ENCODE assay signal across 1 mouse cellular context in the genomic region with DNA sequence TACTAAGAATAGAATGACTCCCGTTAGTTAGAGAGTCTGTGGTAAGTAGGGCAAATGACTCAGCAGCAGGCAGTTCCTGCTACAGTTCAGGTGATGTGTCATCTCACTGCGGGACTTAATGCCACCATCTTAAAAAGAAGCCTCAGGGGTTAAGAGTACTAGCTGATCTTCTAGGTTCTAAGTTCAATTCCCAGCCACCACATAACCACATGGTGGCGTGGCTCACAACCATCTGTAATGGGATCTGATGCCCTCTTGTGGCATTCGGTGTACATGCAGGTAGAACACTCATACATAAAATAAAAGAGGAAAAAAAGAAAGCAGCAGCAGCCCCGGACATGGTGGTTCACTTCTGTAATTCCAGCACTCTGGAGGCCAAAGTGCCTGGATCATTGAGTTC.
TF ChIP-seq lines count a peak whose summit lies in the region.

No protein-coding gene starts in this region.

TF ChIP-seq in MEL, 35 proteins besides CTCF, POLR2A, EP300 and RAD21 (continued from another document):
- TF ChIP-seq USF2 (IDR thresholded peaks at IDR 0.05; ENCODE audit: borderline replicate concordance in 1 of 2, insufficient read depth in 1 of 2, low read depth in 1 of 2, low read length in 2 of 2) (no peak), ZC3H11A (IDR thresholded peaks at IDR 0.05; ENCODE audit: low read depth, low read length) (peak; percentile 10; the same call in 1 of the 2 replicates)
